Mouse (Mus musculus): ENCODE measurements around the gene Mthfd1. TPM values are rescaled to one million over a fixed set of nuclear protein-coding genes. Genes with fewer than 3 reads are reported as not detected.

Gene Mthfd1
- polyA plus RNA-seq, 1 experiment from 2014 or later = 91.8 TPM

GRCm38 (mm10) chr12:76289428-76289827 is 34.3 kb downstream of the Mthfd1 start:
- no peak for DNase-seq (ENCODE audit: low spot score)
- Histone ChIP-seq H3K4me3 (no peak overlapping the region), H3K9me3 (replicated peaks) (no peaks in the 10 kb centered on the region), H3K27ac (replicated peaks) (peak overlapping the region; percentile 65; the same call in 1 of the 2 replicates), H3K27me3 (ENCODE audit: low read depth, poor library complexity, severe bottlenecking) (no peaks in the 10 kb centered on the region), H3K4me1 (peaks cover 14% of the 10 kb centered on the region), H3K36me3 (peaks cover 73% of the 10 kb centered on the region)
- 95% methylated on average over 12 of the region's 12 CpGs for WGBS

DNA sequence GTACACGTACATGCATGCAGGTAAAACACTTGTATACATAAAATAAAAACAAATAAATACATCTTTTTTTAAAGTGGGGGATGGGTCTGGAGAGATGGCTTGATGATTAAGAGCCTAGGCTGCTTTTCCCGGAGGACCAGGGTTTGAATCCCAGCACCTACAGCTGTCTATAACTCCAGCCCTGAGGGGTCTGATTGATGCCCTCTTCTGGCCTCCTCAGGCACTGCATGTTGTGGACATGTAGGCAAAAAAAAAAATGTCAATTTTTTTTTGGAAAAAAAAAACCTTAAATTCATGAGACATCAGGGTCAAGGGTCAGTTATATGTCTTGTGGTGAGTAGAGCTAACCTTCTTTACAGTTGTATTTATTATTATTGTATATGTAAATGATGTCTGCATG is 35.2 kb downstream of the Mthfd1 start:
- WGBS = 87% methylated on average over 2 of the region's 2 CpGs
- Histone ChIP-seq H3K36me3 (peaks cover 75% of the 10 kb centered on the region), H3K27me3 (ENCODE audit: low read depth, poor library complexity, severe bottlenecking) (no peaks in the 10 kb centered on the region), H3K4me1 (peaks cover 14% of the 10 kb centered on the region), H3K4me3 (no peak overlapping the region), H3K9me3 (replicated peaks) (no peaks in the 10 kb centered on the region), H3K27ac (replicated peaks) (no peak overlapping the region)
- peak; percentile 19 for DNase-seq (ENCODE audit: low spot score)

GRCm38 (mm10) chr12:76293192-76293591 is 38.1 kb downstream of the Mthfd1 start:
- Histone ChIP-seq H3K36me3 (peaks cover 95% of the 10 kb centered on the region), H3K4me1 (peaks cover 4% of the 10 kb centered on the region; the same call in 1 of the 2 replicates), H3K4me3 (no peak overlapping the region), H3K9me3 (replicated peaks) (no peaks in the 10 kb centered on the region), H3K27ac (replicated peaks) (no peak overlapping the region), H3K27me3 (ENCODE audit: low read depth, poor library complexity, severe bottlenecking) (no peaks in the 10 kb centered on the region)
- WGBS = 66% methylated on average over 7 of the region's 7 CpGs
- DNase-seq (ENCODE audit: low spot score) = peak; percentile 54

DNA sequence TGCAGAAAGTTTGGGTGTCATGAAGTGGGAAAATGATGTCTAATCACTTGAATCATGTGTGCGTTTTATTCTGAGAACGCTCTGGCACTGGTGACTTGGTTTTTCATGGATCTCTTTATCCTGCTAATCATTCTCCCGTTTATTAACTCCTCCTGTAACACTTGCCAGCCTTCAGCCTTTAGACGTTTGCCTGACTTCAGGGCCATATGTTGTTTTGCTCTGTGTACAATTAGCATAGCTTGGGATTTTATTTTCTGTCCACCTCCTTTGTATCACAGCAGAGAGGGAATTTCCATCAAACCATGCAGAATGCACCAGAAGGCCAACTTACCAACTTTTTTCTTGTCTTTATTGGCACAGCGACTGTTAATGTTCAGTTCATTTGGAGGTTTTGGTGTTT is 42.7 kb downstream of the Mthfd1 start:
- 94% methylated on average over 5 of the region's 5 CpGs for WGBS

GRCm38 (mm10) chr12:76299361-76299906 is 44.3 kb downstream of the Mthfd1 start:
- Histone ChIP-seq H3K27me3 (ENCODE audit: low read depth, poor library complexity, severe bottlenecking) (no peaks in the 10 kb centered on the region), H3K4me1 (no peaks in the 10 kb centered on the region), H3K27ac (replicated peaks) (no peak overlapping the region), H3K36me3 (peaks cover 91% of the 10 kb centered on the region), H3K9me3 (replicated peaks) (no peaks in the 10 kb centered on the region), H3K4me3 (no peak overlapping the region)
- whole genome bisulfite sequencing = 95% methylated on average over 9 of the region's 9 CpGs
- no peak for DNase-seq (ENCODE audit: low spot score)

More for the DNA sequence above, 42.7 kb downstream of the Mthfd1 start:
- Histone ChIP-seq H3K4me1 (no peaks in the 10 kb centered on the region), H3K27ac (replicated peaks) (no peak overlapping the region), H3K27me3 (ENCODE audit: low read depth, poor library complexity, severe bottlenecking) (no peaks in the 10 kb centered on the region), H3K4me3 (no peak overlapping the region), H3K9me3 (replicated peaks) (no peaks in the 10 kb centered on the region), H3K36me3 (peaks cover 91% of the 10 kb centered on the region)
- DNase-seq (ENCODE audit: low spot score) = no peak

DNA sequence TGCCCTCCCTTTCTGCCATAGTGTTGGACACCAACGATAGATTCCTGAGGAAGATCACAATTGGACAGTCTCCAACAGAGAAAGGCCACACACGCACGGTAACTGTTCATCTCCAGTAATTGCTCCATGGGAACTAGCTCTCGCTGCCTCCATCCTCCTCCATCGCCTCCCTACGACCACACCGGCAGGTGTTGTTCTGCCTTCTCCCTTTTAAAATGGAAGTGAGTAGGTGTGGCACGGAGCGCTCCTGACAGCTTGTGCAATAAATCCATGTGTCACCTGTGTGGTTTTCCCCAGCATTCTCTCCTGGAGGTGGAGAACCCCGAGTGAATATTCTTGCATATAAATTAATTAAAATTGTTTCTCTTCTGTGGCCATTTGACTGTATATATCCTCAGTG is 45.3 kb downstream of the Mthfd1 start:
- no peak for DNase-seq (ENCODE audit: low spot score)
- peaks cover 91% of the 10 kb centered on the region for H3K36me3 ChIP-seq

GRCm38 (mm10) chr12:76303474-76303873 is 48.4 kb downstream of the Mthfd1 start:
- DNase-seq (ENCODE audit: low spot score) = no peak
- Histone ChIP-seq H3K27ac (replicated peaks) (no peak overlapping the region), H3K9me3 (replicated peaks) (no peaks in the 10 kb centered on the region), H3K27me3 (ENCODE audit: low read depth, poor library complexity, severe bottlenecking) (no peaks in the 10 kb centered on the region), H3K36me3 (peaks cover 84% of the 10 kb centered on the region), H3K4me3 (no peak overlapping the region), H3K4me1 (no peaks in the 10 kb centered on the region)
- WGBS = 93% methylated on average over 11 of the region's 11 CpGs

More for the DNA sequence above, 45.3 kb downstream of the Mthfd1 start:
- H3K4me1 ChIP-seq = no peaks in the 10 kb centered on the region
- no peak overlapping the region for H3K27ac ChIP-seq (replicated peaks)
- no peak overlapping the region for H3K4me3 ChIP-seq
- WGBS = 96% methylated on average over 10 of the region's 10 CpGs
- H3K27me3 ChIP-seq (ENCODE audit: low read depth, poor library complexity, severe bottlenecking) = no peaks in the 10 kb centered on the region
- no peaks in the 10 kb centered on the region for H3K9me3 ChIP-seq (replicated peaks)

DNA sequence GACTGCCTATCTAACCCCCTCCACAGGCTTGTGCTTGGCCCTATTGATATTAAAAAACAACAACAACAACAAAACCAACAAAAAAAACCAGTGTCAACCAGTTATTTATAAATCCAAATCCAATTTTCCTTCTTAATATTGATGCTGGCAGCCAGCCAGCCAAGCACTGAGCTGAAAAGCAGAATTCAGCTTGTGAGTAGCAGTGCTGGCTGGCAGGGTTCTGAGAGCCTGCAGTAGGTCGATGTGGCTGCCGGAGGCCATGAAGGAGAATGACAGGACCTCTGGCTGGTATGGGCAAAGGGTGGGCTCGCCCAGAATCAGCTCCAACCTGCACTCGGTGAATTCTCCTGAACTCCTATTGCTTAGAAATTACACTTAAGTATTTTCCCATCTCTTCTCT is 49.1 kb downstream of the Mthfd1 start:
- no peaks in the 10 kb centered on the region for H3K27me3 ChIP-seq (ENCODE audit: low read depth, poor library complexity, severe bottlenecking)
- H3K4me3 ChIP-seq = no peak overlapping the region
- no peaks in the 10 kb centered on the region for H3K4me1 ChIP-seq
- H3K27ac ChIP-seq (replicated peaks) = no peak overlapping the region
- WGBS = 90% methylated on average over 4 of the region's 4 CpGs
- DNase-seq (ENCODE audit: low spot score) = no peak
- H3K36me3 ChIP-seq = peaks cover 78% of the 10 kb centered on the region
- H3K9me3 ChIP-seq (replicated peaks) = no peaks in the 10 kb centered on the region

DNA sequence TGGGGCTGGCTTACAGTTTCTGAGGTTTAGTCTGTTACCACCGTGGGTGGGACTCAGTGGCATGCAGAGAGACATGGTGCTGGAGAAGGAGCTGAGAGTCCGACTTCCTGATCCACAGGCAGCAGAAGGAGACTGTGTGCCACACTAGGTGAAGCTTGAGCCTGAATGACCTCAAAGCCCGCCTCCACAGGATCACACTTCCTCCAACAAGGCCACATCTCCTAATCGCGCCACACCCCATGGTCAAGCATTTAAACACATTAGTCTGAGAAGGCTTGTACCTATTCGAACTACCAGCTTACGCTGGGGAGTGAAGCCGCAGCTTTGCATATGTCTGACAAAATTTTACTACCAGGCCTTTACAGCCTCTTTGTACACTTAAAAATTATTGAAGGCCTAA is 50.0 kb downstream of the Mthfd1 start:
- Histone ChIP-seq H3K9me3 (replicated peaks) (no peaks in the 10 kb centered on the region), H3K4me3 (no peak overlapping the region), H3K27me3 (ENCODE audit: low read depth, poor library complexity, severe bottlenecking) (no peaks in the 10 kb centered on the region), H3K27ac (replicated peaks) (no peak overlapping the region), H3K36me3 (peaks cover 70% of the 10 kb centered on the region), H3K4me1 (no peaks in the 10 kb centered on the region)
- no peak for DNase-seq (ENCODE audit: low spot score)
- 94% methylated on average over 8 of the region's 8 CpGs for WGBS

DNA sequence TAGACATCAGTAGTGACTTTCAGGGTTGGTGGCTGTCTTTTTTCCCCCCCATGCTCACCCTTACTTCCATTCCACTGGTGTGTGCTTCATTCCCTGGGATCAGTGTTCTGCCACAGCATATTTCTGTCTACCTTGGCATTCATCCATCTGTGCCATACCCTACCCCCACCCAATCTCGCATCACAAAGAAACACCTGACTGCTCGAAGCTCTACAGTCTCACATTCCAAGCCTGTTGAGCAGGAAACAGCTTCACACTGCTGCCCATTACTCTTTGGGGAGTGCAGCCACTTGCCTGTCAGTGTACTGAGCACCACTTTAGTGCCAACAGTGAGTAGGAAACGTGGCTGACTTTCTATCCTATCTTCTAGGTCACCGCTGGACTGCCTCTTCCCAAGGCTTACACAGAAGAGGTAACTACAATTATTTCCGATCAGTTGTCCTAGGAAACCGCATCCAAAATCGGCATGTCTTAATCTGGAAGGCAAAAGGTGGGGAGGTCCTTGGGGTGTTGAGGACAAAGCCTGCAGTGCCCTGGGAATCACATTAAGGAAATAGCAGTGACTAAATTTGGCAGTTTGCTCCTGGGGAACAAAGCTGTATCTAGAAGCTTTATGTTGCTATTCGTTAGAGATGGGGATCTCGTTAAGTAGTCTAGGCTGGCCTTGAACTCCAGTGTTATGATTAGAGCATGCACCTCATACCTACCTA is 51.9 kb downstream of the Mthfd1 start:
- DNase-seq (ENCODE audit: low spot score) = no peak
- H3K4me1 ChIP-seq = no peaks in the 10 kb centered on the region
- WGBS = 87% methylated on average over 9 of the region's 9 CpGs
- H3K27me3 ChIP-seq (ENCODE audit: low read depth, poor library complexity, severe bottlenecking) = no peaks in the 10 kb centered on the region
- H3K9me3 ChIP-seq (replicated peaks) = no peaks in the 10 kb centered on the region
- H3K36me3 ChIP-seq = peaks cover 71% of the 10 kb centered on the region
- H3K27ac ChIP-seq (replicated peaks) = no peak overlapping the region
- no peak overlapping the region for H3K4me3 ChIP-seq

GRCm38 (mm10) chr12:76307964-76308363 is 52.9 kb downstream of the Mthfd1 start:
- Histone ChIP-seq H3K36me3 (peaks cover 74% of the 10 kb centered on the region), H3K4me3 (no peak overlapping the region), H3K4me1 (no peaks in the 10 kb centered on the region), H3K9me3 (replicated peaks) (no peaks in the 10 kb centered on the region), H3K27me3 (ENCODE audit: low read depth, poor library complexity, severe bottlenecking) (no peaks in the 10 kb centered on the region), H3K27ac (replicated peaks) (no peak overlapping the region)
- DNase-seq (ENCODE audit: low spot score) = no peak
- WGBS = 76% methylated on average over 9 of the region's 9 CpGs

DNA sequence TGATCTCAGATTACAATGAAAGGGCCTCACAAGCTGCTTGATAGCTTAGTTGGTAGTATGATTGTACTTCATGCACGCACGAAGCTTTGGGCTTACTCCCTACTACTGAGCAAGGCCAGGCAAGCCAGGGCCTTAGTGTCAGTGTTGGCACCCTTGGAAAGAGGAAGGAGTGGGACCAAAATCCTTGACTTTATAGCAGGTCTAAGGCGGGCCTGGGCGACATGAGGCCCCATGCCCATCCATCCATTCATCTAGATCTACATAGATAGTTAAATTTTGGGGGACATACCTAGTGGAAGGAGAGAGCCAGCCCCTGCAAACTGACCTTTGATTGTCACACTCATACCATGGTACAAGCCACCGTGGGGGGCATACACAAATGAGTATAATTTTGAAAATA is 53.3 kb downstream of the Mthfd1 start:
- H3K27me3 ChIP-seq (ENCODE audit: low read depth, poor library complexity, severe bottlenecking) = no peaks in the 10 kb centered on the region
- H3K9me3 ChIP-seq (replicated peaks) = no peaks in the 10 kb centered on the region
- no peak overlapping the region for H3K4me3 ChIP-seq
- 0 out of 2 replicates have a peak overlapping the region, but pooled peaks have one; percentile 38 for H3K27ac ChIP-seq (replicated peaks)
- no peaks in the 10 kb centered on the region for H3K4me1 ChIP-seq
- DNase-seq (ENCODE audit: low spot score) = no peak
- 94% methylated on average over 5 of the region's 5 CpGs for WGBS
- peaks cover 74% of the 10 kb centered on the region for H3K36me3 ChIP-seq

- WGBS = 93% methylated on average over 6 of the region's 6 CpGs
- peaks cover 74% of the 10 kb centered on the region for H3K36me3 ChIP-seq
- H3K9me3 ChIP-seq (replicated peaks) = no peaks in the 10 kb centered on the region
- H3K27ac ChIP-seq (replicated peaks) = no peak overlapping the region
- H3K4me3 ChIP-seq = no peak overlapping the region
- no peak for DNase-seq (ENCODE audit: low spot score)
- no peaks in the 10 kb centered on the region for H3K27me3 ChIP-seq (ENCODE audit: low read depth, poor library complexity, severe bottlenecking)
- H3K4me1 ChIP-seq = no peaks in the 10 kb centered on the region
These were observed 54.9 kb downstream of the Mthfd1 start for GRCm38 (mm10) chr12:76310007-76310406.

All from midbrain, embryonic 10.5 days (tissue).